Mouse (Mus musculus) MN1 (cell line): ENCODE measurements around the gene Gsg1l.

Source experiments
- DNase-seq: peaks from one replicate; pipeline ENCODE4 v3.0.0-alpha.2; 2016; ENCODE audit warnings: low spot score

Gene Gsg1l

DNA sequence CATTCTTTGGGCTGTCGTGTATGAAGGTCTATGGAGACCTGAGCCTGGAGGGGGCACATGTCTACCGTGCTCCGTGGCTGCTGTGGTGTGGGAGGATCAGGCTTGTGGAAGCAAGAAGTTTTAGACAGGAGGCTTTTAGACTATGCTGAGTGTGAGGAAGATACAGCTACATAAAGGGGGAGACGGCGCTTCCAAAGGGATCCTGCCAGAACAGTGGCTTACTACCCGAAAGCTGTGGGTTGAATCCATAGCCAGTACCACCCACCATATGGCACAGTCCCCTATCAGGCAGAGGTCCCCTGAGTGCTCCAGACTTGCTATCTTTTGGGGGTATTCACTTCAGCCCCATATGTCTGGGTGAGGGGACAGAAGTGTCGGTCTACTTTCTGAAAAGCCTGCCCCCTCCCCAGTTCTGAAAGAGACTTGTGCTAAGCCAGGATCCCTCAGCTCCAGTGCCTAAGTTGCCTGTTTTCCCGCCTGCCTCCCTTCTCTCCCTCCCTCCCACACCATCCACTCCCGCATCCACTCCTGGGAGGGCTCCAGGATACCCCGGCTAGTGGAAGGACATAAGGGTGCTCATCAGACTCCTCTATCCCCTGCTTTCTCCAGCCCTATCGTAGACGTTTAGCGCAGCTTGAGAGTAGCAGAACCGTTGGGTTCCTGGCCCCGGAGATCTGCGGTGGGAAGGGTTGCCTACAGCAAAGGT is 1.1 kb downstream of the Gsg1l start:
- no peak for DNase-seq

DNA sequence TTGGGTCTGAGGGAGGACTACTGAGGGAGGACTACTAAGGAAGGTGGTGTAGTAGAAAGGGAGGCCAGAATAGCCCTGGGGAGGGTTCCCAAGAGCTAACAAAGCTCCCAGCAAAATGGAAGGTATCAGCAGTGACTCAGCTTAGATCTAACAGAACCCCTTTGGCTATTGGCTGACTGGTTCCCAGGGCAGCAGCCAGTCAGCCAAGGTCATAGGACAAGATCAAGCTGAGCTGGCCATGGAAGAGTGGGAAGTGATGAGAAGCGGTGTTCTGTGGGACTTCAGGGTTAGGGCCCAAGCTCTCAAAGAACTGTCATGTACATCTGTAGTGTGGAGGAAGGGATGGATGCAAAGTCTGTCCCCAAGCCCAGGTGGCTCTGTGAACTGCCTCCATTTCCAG is 5.3 kb downstream of the Gsg1l start:
- no peak for DNase-seq

DNA sequence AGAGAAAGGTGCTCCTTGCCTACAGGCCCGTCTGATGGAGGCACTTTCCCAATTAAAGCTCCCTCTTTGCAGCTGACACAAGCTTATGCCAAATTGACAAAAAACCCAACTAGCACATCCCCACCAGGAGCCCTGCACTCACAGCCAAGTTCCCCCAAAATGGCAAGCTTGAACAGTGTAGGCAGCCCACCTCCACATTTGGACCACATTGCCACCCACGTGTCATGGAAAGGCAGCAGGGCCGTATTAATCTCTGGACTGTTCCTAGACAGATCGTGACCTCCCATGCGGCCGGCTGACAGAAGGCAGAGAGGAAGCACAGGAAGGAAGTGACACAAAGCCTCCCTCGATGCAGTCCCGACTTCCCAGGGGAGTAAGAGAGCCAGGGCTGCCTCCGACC is 7.2 kb downstream of the Gsg1l start:
- no peak for DNase-seq

DNA sequence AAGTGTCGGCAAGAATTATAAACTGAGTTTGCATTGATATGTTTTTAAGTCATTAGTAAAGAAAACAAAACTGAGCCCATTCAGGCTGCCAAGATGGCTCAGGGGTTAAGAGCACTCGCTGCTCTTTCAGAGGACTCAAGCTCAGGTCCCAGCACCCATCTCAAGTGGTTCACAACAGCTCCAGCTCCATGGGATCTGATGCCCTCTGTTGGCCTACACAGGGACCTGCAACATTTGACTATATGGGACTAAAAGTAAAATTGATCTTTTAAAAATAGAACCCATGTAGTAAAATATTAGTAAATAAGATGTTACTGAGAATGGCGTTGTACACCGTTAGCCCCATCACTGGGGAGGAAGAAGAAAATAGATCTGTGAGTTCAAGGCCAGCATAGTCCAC is 11.9 kb downstream of the Gsg1l start:
- no peak for DNase-seq

DNA sequence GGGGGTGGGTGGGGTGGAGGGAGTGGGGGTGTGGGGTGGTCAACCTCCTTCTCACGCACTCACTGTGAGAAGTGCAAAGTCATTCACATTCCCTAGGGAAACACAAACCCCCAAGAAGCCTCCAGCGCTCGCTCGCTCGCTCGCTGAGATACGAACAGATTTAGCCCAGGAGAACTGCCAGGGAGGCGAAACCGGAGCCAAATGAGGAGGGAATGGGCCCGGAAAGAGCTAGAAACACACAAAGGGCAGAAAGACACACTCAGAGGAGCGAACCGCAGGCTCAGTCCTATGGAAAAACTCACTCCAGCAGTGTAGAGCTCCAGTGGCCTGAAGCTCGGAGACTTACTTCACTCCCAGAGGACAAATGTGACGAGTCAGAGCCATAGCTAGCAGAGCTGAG is 15.4 kb downstream of the Gsg1l start:
- no peak for DNase-seq

DNA sequence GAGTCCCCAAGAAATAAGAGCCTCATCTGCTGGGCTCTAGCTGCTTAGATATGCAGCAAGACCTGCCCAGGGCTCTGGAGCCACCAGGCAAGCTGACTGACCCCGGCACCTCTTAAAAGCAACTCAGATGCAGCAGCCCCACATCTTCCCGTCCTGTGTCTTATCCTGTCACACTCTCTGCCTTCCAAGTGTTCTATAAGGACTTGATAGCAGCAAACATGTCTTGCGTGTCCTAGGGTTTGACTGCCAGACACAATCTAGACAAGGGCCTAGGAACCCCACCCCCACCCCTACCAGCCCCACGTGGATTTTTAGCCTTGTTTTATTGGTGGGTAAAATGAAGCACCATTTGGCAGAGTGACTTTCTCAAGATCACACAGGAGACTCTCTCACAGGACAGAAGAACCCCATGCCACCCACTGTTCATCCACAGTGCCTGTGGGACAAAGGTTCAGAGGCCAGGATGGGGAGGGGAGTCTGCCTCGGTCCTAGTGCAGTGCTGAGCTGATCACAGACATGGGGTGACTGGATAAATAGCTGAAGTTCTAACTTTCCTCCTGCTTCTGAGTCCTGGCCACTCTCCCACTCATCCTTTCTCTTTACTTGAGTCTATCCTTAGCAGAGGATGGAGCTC is 16.9 kb downstream of the Gsg1l start:
- no peak for DNase-seq

DNA sequence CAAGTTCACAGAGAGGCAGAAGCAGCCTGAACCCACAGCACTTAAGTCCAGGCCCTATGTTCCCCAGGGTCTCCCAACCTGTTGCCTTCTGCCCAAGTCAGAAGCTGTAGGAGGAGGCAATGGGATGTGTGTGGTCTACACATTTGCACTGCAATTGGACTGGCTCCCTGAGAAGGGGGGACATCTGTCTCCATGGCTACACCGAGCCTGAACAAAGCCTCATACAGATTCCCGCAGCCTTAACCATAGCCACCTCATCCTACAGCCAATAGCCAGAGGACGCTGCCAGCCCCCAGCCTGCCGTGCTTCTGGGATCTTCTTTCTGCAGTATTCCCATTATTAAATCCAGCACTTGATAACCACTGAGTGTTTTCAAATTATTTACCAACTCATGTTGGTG is 20.0 kb downstream of the Gsg1l start:
- no peak for DNase-seq

DNA sequence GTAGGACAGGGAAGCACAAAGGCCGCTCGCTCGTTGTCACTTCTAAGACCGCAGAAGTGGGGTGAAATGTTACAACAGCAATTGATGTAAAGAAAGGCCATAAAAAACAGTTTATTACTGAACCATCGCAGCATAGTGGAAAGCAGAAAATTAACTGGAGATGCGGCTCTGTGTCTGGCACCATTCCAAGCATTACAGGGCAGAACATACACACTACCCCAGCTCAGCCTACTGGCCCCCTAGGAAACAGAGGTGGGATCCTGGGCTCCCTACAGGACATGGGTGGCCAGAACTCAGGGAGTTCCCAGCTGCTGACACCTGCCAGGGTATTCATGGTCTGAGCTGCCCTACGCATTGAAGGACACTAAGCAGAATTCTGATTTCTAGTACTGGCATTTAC is 23.3 kb downstream of the Gsg1l start:
- peak; percentile 34 for DNase-seq

DNA sequence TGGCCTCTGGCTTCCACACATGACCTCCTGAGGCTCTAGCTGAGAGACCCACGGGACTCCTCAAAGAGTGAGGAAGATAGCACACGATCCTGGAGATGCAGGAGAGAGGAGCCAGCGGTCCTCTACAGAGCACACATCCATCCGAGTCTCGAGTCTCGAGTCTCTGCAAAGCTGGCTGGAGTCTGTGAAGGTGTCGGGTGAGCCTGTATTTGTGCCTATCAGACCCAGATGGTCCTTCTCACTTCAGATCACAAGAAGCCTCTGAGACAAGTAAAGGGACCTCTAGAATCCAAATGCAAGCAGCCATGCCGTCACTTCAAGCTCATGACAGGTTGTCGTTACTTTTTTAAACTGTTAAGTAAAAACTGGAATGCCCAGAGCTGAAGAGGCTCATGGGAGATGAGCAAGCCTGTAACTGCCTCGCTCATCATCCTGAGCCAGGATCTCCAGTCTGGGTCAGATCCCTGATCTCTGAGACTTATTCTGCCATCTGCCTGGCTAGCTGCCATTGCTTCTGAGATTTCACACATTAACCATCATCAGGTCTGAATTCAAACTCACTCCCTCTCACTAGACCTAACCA is 24.8 kb downstream of the Gsg1l start:
- no peak for DNase-seq

DNA sequence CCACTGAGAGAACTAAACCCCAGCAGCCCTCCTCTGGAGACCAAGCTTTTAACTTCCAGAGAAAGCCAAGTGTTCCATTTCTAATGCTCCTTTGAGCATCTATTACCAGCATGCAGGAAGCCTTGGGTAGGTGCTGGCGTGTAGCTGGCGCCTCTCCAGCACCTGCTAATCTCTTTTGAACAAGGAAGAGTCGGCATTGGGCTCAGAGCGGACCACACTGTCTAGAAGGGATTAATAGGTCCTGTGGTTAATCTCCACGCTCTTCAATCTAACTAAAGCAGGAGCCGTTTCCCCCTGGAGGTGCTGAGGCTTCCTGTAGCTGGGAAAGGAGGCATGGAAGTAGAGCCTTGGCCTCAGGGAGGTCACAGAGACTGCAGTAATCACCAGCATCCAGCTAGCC is 27.6 kb downstream of the Gsg1l start:
- DNase-seq: no peak

DNA sequence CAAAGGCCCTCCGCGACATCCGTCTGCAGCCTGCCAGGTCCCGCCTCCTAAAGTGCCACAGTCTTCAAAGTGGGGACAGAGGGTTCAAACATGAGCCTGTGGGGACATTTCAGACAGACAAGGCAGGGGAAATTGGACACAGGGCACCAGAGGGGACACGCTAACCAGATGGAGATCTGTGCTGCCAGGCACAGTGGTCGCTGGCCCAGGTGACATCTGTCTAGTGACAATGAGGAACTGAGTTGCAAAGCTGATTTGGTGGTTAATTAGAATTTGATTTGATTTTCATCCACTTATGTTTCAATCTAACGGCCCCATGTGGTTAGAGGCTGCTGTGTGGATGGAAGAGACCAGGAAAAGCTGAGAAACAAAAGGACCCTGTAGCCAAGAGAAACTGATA is 28.6 kb downstream of the Gsg1l start:
- peak; percentile 43 for DNase-seq

DNA sequence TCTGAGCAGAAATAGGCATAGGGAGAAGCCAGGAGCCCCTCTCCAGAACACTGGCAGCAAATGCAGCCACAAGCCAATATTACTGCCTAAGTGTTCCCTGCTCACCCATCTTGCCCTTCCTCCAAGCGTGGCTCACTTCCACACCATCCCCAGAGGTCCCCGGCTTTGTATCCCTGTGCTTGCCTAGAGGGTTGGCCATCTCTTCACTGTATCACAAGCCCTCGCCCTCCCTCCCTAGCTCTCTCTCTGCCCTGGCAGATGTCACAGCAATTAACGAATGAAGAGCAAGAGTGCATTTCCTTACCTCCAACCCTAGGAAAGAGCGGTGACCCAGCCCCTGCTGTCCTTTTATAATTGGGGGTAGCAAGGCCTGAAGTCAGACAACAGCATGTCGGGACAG is 30.3 kb downstream of the Gsg1l start:
- DNase-seq: no peak

DNA sequence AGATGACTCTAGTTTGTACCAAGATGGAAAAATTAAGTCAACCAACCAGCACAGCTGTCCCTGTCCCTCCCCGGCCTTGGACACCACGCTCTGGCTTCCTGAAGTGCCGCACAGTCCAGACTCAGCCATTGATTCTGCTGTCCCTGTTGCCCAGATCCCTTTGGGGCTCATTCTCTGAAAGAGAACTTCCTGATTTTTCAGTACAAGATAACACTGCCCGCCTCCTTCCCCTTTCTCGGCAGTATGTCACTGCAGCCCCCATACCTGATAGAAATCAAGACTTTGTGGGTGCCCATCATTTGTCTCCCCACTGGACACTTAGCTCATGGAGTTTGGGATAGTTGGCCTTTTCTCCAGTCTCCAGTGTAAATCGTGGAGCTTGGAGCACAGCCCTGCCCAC is 37.1 kb downstream of the Gsg1l start:
- no peak for DNase-seq

DNA sequence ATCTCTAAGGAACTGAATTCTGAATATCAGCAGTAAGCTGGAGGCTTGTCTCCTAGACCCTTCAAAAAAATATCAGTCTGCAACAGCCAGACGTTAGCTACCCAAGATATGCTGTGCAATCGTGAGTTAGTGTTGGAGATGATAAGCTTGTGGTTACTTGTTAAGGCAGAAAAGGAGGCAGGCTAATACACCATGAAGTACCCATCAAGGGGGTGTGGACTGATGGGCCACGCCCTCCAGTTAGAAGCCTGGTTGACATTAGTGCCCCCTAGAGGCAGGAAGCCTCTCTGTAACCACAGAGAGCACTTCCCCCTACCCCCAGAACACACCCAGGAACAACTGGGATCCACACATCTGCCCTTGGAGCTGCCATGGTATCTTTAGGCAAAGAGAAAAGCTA is 39.9 kb downstream of the Gsg1l start:
- DNase-seq: no peak

DNA sequence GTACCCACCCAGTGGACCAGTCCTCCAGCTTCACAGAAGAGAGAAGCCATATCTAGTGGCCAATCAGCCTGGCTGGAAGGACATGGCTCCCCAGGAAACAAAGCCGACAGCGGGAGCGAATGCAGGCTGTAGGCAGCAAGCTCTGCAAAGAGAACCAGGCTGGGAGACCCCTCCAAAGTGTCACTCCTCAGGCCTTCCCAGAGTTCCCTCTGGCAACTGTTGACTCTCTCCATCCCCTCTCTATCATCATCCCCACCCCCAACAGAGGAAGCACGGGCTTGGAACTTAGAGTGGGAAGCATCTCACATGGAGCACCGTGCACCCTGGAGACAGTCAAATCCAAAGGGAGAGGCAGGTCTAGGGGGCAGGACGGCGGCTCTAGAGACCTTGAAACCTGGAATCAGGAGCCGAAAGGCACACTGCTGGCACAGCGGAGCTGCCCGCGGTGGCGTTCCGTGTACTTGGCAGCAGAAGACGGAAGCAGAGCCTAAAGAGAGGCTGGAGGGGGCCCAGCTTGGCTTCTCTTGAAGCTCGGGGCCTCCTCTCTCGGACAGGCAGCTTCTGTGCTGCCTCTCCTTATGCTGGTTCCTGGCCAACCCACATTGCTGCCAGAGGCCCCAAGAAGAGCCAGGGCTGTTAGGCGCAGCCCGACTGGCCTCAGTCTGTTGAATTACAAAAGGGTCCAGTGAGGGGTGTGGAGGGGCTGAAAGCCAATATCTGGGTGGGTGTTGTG is 41.3 kb downstream of the Gsg1l start:
- no peak for DNase-seq

DNA sequence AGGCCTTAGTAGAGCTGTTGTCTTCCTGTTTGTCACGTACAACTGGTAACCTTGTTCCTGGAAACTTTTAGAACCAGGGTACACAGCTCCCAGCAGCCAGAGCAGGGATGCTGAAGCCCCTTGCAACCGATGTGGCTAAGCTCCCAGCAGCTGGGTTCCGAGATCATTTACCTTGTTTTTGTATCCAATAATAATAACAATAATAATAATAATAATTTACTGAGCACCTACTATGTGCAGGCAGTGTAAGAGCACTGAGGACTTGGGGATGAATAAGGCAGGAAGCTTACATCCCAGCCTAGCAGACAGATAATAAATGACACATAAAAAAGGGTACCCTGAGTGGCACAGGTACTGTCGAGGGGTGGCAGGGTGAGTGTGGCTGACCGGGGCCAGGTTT is 42.4 kb downstream of the Gsg1l start:
- DNase-seq: no peak

DNA sequence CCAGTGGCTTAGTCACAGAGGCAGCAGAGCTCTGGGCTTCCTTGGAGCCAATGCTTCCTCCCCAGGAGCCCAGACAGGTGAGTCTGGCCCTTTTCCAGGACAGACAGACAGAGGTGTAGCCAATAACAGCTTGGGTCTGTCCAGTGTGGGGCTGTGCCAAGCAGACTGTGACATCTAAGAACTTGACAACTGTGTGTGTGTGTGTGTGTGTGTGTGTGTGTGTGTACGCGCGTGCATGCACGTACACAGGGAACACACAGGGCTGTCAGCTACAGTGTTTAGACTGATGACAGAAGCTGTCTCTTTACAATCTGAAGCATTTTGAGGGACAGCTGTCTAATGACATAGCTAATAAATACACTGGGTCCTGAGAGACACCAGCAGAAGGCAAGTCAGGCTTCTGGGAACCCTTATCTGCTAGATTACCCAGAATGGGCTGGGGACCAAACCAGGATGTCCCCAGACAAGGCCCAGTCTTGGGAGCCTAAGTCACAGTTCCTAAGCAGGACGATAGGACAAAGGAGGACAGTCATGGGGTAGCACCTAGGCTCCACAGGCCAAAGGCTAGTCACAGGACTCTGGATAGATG is 42.9 kb downstream of the Gsg1l start:
- DNase-seq: no peak

DNA sequence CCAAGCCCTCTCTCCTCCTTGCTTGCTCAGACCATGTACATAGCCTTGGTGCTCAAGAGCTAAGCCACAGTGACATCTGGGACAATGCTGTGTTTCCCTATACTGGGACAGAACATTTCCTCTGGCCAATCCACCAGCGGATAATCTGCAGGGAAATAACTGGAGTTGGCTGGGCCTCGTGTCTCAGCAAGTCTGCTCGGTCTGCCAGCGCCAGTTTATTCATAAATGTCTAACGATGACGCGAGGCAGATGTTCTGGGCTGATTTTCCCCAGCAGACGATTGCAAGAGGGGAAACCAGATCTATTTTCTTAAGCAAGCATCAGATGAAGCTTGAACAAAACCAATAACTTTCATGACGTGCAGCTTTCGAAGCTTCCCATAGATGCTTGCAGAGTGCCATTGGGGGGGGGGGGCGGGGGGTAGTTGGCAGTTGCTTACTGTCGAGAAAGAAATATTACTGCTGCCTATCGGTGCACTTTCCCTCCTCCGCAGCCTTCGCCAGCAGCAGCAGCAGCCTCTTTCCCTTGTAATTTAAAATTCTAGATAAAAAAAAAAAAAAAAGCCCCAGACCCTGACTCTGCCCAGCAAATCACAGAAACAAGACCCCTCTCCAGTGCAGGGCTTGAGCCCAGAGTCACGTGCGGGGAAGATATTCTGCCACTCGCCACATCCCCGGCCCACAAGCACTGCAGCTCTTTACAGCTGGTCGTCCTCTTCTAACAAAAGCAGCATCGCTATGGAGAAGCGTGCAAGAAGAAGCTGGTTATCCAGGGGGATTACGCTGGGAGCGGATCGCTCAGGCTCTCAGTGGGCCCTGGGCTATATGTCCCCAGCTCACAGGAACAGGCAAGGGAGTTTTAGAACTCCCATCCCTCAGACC is 43.6 kb downstream of the Gsg1l start:
- peak; percentile 62 for DNase-seq

DNA sequence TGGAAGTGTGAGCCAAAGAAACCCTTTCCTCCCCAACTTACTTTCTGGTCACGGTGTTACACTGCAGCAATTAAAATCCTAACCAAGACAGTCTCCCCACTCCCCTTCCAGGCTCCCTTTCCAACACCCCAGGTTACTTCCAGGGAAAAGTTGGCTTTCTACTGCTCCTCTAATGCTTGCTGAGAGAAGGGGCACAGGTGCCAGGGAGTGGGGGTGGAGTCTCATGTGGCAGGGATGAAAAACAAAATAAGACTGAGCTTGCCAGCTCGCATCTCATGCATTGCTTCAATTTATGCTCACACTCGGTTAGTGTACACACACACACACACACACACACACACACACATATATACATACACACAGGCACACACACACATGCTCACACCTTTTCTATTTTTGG is 46.9 kb downstream of the Gsg1l start:
- DNase-seq: no peak

DNA sequence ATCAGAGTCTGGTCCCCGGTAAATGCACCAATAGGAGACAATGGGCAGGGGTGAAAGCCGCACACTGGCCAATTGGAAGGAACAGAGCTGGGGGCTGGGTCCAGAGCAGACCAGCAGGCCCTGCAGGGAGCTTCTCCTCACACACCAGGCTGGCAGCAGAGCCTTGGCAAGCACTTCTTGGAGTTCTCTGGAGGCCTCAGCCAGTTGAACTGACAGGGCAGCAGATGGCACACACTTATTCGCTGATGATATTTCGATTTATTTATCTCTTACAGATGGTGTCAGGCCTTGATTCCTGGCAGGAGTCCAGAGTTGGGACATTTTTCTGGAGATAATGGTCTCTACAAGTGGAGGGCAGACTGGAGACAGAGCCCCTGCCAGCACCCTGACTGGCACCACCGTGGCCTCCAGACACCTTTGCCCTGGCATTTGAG is 49.4 kb downstream of the Gsg1l start:
- peak; percentile 64 for DNase-seq

DNA sequence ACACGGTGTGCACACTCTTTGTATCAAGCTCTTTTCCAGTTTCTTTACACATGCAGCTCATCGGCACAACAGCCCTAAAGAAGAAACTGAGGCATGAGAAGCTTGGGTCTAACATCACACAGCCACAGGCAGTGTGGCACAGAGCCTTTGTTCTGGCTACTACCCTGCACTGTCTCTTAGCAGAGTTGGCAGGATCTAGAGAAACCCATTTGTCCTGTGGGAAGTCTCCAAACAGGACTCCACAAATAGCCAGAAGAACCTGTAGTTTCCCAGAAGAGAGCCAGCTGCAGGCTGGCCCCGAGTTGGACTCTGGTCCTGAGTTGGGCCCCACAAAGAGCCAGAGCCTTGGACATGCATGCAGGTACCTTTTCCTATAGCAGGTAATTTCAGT is 49.9 kb downstream of the Gsg1l start:
- DNase-seq: no peak
